Mouse (Mus musculus) lung, postnatal 0 days (tissue): ENCODE measurements at regions not wholly inside any gene's neighbourhood (a gene's known extent, or its start where the extent isn't known, plus 50 kb on each side); places are given as distances from the start of the nearest gene placed in this dataset.

ENCODE experiments used
- ATAC-seq: fragments of 200-750 bp; cut with Nextera tagmentation; 2 replicates; pipeline ENCODE4 v1.8.0; 2017; ENCODE audit warnings: moderate library complexity
- DNase-seq: peaks from one replicate; pipeline ENCODE4 v3.0.0-alpha.2; 2016; ENCODE audit warnings: low spot score
- H3K27ac ChIP-seq: fragments of 300-500 bp; sonication (generic); 2 replicates; pipeline ENCODE4 v1.5.1; 2014; ENCODE audit warnings: antibody characterized with exemption, mild to moderate bottlenecking, low read length, mixed read lengths
- H3K27me3 ChIP-seq: fragments of 300-500 bp; sonication (generic); replicated peaks from 2 replicates; pipeline ENCODE4 v1.6.1; 2014; ENCODE audit warnings: low read length, mixed read lengths; ENCODE audit not compliant: insufficient read depth
- H3K36me3 ChIP-seq: fragments of 300-500 bp; sonication (generic); 2 replicates; pipeline ENCODE4 v1.6.1; 2014; ENCODE audit warnings: low read length, mixed read lengths; ENCODE audit not compliant: insufficient read depth
- H3K4me1 ChIP-seq: fragments of 300-500 bp; sonication (generic); 2 replicates; pipeline ENCODE4 v1.6.1; 2014; ENCODE audit warnings: antibody characterized with exemption, low read depth, low read length, mixed read lengths; ENCODE audit not compliant: insufficient read depth
- H3K4me2 ChIP-seq: fragments of 300-500 bp; sonication (generic); replicated peaks from 2 replicates; pipeline ENCODE4 v1.6.1; 2014; ENCODE audit warnings: low read depth, mild to moderate bottlenecking, low read length, moderate library complexity, mixed read lengths
- H3K4me3 ChIP-seq: fragments of 300-500 bp; sonication (generic); 2 replicates; pipeline ENCODE4 v1.5.1; 2014; ENCODE audit warnings: low read depth, low read length
- H3K9ac ChIP-seq: fragments of 300-500 bp; sonication (generic); replicated peaks from 2 replicates; pipeline ENCODE4 v1.6.1; 2014; ENCODE audit warnings: low read depth, mild to moderate bottlenecking
- H3K9me3 ChIP-seq: fragments of 300-500 bp; sonication (generic); 2 replicates; pipeline ENCODE4 v1.6.1; 2016; ENCODE audit warnings: low read length, mixed read lengths
- CTCF ChIP-seq: IDR thresholded peaks from 2 replicates; pipeline ENCODE4 v1.5.1; 2016; ENCODE audit warnings: antibody characterized with exemption, mild to moderate bottlenecking
- EP300 ChIP-seq: IDR thresholded peaks from 2 replicates; pipeline ENCODE4 v1.6.1; 2016; ENCODE audit warnings: antibody characterized with exemption, mild to moderate bottlenecking, control low read depth
- WGBS: fragments of 180-500 bp; shearing (Covaris S2); extraction: QIAGEN DNeasy Blood & Tissue Kit; methylation state at CpG from one replicate; pipeline ENCODE4 v1.1.7; 2014; 5-methylcytosine and 5-hydroxymethylcytosine counted together

DNA sequence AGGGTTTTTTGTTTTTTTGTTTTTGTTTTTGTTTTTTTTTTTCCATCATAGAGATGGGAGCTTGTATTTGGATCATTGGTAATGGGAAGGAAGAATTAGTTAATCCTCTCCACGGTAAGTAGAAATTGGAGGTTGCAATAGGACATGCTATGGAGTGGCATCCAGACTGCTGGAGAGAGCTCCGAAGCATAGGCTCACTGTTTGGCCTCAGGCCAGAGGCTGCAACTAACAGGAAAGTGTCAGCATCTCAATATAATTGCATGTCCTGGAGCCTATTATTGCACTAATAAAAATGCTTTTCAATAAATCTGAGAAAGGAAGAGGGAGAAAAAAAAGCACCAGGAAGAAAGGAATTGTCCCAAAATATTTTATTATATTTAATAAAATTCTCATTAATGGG lies 193.0 kb downstream of the Cetn3 start:
- WGBS, result 53% methylated on average over 2 of the region's 2 CpGs
- Histone ChIP-seq H3K27me3 (no peaks in the 10 kb centered on the region), H3K36me3 (no peaks in the 10 kb centered on the region), H3K9me3 (no peaks in the 10 kb centered on the region), H3K27ac (no peak overlapping the region), H3K4me3 (no peak overlapping the region), H3K4me2 (no peak overlapping the region), H3K9ac (no peak overlapping the region), H3K4me1 (no peaks in the 10 kb centered on the region)
- DNase-seq, result no peak
- no peak for ATAC-seq
- TF ChIP-seq EP300 (no peak), CTCF (no peak)

GRCm38 (mm10) chr13:81978003-81978402 lies 195.1 kb downstream of the Cetn3 start:
- no peak for TF ChIP-seq CTCF
- H3K27ac ChIP-seq, result no peak overlapping the region
- no peak overlapping the region for H3K4me2 ChIP-seq
- DNase-seq (no peak), ATAC-seq (no peak)
- H3K36me3 ChIP-seq, result no peaks in the 10 kb centered on the region
- no peak overlapping the region for H3K9ac ChIP-seq
- H3K27me3 ChIP-seq, result no peaks in the 10 kb centered on the region
- no peak overlapping the region for H3K4me3 ChIP-seq
- H3K4me1 ChIP-seq, result no peaks in the 10 kb centered on the region
- WGBS, result 83% methylated on average over 6 of the region's 6 CpGs
- no peaks in the 10 kb centered on the region for H3K9me3 ChIP-seq

DNA sequence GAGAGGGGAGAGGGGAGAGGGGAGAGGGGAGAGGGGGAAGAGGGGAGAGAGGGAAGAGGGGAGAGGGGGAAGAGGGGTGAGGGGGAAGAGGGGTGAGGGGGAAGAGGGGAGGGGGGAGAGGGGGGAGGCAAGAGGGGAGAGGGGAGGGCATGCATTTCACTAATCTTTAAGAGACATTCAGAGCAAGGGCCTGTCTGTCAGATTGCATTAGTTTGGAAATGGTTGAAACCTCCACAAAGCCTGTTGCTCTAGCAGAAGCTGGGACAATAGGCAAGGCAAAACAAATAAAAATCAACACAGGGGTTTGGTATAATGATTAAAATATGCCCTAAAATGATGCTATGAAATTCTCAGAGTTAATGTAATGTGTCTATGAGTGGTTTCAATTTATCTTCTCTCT lies 196.4 kb downstream of the Cetn3 start:
- no peaks in the 10 kb centered on the region for H3K9me3 ChIP-seq
- H3K4me3 ChIP-seq, result no peak overlapping the region
- H3K27ac ChIP-seq, result no peak overlapping the region
- no peak for DNase-seq
- H3K4me1 ChIP-seq, result no peaks in the 10 kb centered on the region
- H3K9ac ChIP-seq, result no peak overlapping the region
- no peak for ATAC-seq
- H3K4me2 ChIP-seq, result no peak overlapping the region
- no peaks in the 10 kb centered on the region for H3K36me3 ChIP-seq
- TF ChIP-seq CTCF (no peak), EP300 (no peak)
- no peaks in the 10 kb centered on the region for H3K27me3 ChIP-seq

DNA sequence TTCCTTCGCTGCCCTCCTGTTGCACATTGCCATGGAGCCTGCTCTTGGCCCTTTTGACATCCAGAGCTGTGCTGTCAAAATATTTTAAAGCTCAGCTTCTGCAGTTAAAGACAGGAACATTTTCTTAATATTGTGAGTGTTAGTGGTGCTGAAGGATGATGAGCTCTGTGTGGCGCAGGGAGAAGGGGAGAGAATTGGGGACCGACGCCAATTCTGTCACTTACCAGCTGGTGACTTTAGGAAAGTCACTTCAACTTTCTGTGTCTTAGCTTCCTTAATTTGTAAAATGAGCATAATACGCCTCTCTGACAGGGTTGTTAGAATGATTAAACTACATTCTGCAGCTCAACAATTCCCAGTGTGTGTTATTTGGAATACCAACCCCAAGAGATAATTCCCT lies 197.2 kb downstream of the Cetn3 start:
- DNase-seq (no peak), ATAC-seq (no peak)
- Histone ChIP-seq H3K4me2 (no peak overlapping the region), H3K4me1 (no peaks in the 10 kb centered on the region), H3K9me3 (no peaks in the 10 kb centered on the region), H3K36me3 (no peaks in the 10 kb centered on the region), H3K4me3 (no peak overlapping the region), H3K27me3 (no peaks in the 10 kb centered on the region), H3K9ac (no peak overlapping the region), H3K27ac (no peak overlapping the region)
- 57% methylated on average over 5 of the region's 5 CpGs for WGBS
- no peak for TF ChIP-seq EP300
- no peak for TF ChIP-seq CTCF

DNA sequence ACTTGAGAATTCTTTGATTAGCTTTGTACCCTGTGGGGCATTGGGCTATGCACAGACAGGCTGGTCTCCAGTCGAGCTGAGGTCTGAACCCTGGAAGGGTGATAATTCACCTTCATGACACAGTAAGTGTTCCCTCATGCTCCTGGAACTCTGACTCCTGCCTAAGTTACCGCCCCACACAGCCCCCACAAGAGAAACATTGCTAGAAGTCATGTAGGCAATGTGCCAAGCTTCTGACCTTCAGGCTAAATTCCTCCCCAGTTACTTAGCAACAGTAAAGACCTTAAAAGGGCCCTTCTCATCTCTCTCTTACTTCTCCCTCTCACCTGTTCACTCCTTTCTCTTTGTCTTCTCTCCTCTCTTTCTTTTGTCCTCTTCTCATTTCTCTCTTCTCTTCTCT lies 199.6 kb downstream of the Cetn3 start:
- 20% methylated on average over 2 of the region's 2 CpGs for WGBS
- Histone ChIP-seq H3K27me3 (no peaks in the 10 kb centered on the region), H3K9me3 (no peaks in the 10 kb centered on the region), H3K4me2 (no peak overlapping the region), H3K27ac (no peak overlapping the region), H3K4me3 (no peak overlapping the region), H3K9ac (no peak overlapping the region), H3K36me3 (no peaks in the 10 kb centered on the region), H3K4me1 (no peaks in the 10 kb centered on the region)
- DNase-seq (no peak), ATAC-seq (no peak)
- TF ChIP-seq EP300 (no peak), CTCF (no peak)

- H3K36me3 ChIP-seq, result no peaks in the 10 kb centered on the region
Observed at GRCm38 (mm10) chr13:82000681-82001212, 217.9 kb downstream of the Cetn3 start.

More at GRCm38 (mm10) chr13:82000681-82001212, 217.9 kb downstream of the Cetn3 start:
- no peak overlapping the region for H3K4me2 ChIP-seq
- H3K9ac ChIP-seq, result no peak overlapping the region
- no peaks in the 10 kb centered on the region for H3K9me3 ChIP-seq
- TF ChIP-seq CTCF (no peak), EP300 (no peak)
- H3K4me3 ChIP-seq, result no peak overlapping the region
- H3K4me1 ChIP-seq, result no peaks in the 10 kb centered on the region
- H3K27ac ChIP-seq, result no peak overlapping the region
- WGBS, result 71% methylated on average over 3 of the region's 3 CpGs
- ATAC-seq, result no peak
- no peak for DNase-seq
- no peaks in the 10 kb centered on the region for H3K27me3 ChIP-seq
